Mouse (Mus musculus): ENCODE data around the gene Prkn.

The Prkn gene

DNA sequence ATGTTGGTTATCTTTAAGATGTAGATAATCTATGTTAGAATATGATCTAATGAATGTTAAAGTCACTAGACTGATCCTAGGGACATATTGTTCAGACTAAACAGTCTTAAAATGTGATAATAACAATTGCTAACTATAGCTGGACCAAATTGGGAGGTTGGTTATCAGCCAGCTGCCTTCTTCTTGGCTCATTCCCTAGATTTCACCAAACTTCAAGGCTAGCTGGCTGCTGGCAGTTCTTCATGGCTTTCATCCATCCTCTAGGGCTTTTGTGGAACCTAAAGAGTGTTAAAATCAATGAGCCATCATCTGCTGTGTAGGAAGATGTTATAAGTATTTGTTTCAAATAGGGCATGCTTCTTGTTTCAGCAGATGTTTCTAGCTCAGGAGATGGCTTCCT is 431.7 kb downstream of the Prkn start:
- no peak for DNase-seq (ENCODE audit: low spot score)

GRCm38 (mm10) chr17:11284246-11284645 is 444.1 kb downstream of the Prkn start:
- no peak for DNase-seq (ENCODE audit: low spot score)

DNA sequence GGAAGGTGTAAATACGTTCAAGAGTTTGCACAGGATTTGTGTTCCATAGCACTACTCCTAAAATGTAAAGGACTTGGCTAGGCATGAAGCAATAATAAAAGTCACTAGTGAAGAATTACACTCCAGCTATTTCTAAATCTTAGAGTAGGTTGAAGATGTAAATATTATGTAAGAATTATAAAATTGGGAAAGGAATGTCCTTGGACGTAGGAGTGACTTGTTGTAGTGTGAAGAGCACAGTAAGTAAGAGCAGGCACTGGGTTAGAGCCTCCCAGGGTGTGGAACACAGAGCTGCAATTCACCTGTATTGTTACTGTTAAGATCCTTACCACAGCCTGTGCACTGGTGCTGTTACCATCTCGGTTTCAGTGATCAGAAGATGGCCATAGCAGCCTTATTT is 450.0 kb downstream of the Prkn start:
- no peak for DNase-seq (ENCODE audit: low spot score)

- DNase-seq (ENCODE audit: low spot score) = no peak
These were observed 462.9 kb downstream of the Prkn start for GRCm38 (mm10) chr17:11303116-11303515.

- DNase-seq (ENCODE audit: low spot score) = peak; percentile 37
These were observed 469.7 kb downstream of the Prkn start for GRCm38 (mm10) chr17:11309843-11310242.

GRCm38 (mm10) chr17:11314163-11314562 is 474.0 kb downstream of the Prkn start:
- no peak for DNase-seq (ENCODE audit: low spot score)

DNA sequence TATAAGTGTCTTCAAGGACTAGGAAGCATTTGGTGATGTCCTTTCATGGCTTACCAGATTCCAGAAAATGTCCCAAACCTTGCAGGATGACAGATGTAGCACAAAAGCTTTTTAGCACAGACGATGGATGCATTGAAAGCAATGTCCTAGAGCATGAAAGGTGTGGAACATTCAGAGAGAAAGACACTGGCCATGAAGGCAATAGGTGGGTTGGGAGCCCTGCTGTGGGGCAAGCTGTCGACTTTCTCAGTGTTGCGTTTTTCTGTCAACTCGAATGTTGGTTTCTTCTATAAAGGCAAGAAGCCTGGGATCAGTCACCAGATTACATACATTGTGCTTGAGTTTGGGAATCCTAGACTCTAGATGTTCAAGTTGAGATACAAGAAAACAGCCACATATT is 475.5 kb downstream of the Prkn start:
- no peak for DNase-seq (ENCODE audit: low spot score)

- DNase-seq (ENCODE audit: low spot score) = no peak
These were observed 478.8 kb downstream of the Prkn start for GRCm38 (mm10) chr17:11318946-11319345.

- DNase-seq (ENCODE audit: low spot score) = no peak
These were observed 479.6 kb downstream of the Prkn start for GRCm38 (mm10) chr17:11319666-11320360.

DNA sequence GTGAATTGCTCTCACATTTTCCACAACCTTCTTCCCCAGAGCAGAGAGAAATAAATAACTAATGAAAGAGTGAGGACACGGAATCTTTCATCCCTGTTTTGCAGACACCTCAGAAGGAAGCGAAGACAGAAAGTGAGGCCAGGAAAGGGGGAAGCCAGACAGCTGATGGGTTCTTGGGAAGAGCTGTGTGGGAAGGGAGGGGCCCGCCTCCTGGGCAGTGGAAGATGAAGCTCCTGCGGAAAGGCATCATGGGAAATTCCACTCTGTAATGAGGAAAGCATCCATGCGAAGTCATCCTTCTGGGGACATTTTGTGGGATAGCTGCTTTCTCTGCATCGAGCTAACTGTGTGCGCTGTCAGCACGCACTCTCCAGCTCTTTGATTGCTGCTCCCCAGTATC is 491.9 kb downstream of the Prkn start:
- peak; percentile 54 for DNase-seq (ENCODE audit: low spot score)

DNA sequence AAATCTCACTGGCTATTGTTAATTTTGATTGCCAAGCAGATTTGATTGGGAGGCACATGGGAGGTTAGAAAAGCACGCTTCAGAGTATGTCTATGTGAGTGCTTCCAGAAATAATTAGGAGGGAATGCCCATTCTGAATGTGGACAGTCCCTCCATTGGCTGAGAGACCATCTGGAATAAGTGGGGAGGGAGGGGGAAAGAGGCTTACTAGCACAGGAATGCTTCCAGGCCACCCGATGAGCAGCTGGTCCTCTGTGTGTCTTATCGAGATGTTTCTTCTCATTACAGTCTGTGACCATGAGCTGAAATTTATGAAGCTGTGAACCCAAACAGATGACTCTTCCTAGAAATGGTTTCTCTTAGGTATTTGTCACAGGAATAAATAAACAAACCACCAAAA is 493.6 kb downstream of the Prkn start:
- DNase-seq (ENCODE audit: low spot score) = no peak

DNA sequence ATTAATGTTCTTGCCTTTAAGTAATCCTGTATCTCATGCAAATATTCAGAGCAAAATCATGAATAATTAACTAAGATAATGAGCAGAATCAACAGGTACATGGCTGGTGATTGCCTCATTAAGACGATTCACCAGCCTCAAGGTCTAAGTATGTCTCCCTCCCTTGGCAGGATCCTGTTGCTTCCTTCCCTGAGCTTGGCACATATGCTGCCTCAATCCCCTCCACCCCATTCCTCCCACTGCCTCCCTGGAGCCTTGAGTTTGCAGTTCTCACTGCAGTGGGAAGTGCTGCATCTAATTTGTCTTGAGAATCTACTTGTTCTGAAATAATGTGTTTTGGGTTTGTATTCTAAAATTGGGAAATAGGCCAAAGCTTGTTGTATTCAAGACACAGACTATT is 496.0 kb downstream of the Prkn start:
- DNase-seq (ENCODE audit: low spot score) = no peak

DNA sequence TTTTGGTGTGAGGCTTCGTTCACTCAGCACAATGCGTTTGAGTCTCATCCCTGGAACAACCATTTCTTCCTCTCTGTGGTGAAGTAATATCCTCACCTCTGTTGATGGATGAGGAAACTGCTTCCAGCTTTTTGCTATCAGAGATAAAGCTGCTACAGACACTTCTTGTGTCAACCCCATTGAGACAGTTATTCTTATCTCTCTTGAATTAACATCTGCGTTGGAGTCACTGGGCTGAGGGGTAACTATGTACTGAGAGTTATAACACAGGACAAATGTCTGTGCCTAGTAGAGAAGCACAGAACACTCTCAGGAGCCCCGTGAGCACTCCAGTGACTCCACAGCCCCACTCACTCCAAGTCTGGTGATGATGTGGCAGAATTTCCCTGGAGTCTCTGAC is 500.2 kb downstream of the Prkn start:
- no peak for DNase-seq (ENCODE audit: low spot score)

- no peak for DNase-seq (ENCODE audit: low spot score)
These were observed 506.1 kb downstream of the Prkn start for GRCm38 (mm10) chr17:11346310-11346709.

DNA sequence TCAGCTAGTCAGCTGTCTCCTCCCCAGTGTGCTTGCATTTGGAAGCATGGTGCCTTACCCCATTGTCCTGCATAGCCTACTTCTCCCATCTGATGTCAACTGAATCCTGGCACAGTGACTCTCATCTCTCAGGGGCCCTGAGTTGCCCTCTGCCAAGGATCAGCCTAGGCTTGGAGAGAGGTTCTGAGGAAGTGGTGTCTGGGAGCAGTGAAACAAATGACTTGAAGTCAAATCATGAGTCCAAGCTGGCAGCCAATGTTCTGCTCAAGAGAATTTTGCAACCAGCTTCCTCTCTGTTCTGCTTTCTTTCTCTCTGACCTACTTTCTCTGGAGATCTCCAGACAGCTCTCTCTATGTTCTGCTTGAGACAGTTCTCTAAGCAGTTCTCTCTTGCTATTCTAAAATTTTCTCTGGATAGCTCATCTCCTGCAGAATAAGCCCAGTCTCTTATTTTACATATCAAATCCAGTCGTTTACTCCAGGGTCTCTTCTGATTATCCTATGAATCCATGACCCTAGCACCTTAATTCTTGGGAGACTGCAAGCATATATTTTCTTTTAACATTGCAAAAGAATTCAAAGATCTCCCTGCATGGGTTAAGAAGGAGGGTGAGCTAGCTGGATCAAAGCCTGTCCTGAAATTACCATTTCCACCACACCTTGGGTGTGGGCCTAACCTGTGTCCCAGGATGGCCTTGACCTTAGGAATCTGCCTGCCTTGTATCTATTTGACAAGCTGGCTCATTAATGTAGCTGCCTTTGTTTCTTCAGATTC is 512.8 kb downstream of the Prkn start:
- no peak for DNase-seq (ENCODE audit: low spot score)

- DNase-seq (ENCODE audit: low spot score) = no peak
These were observed 513.4 kb downstream of the Prkn start for GRCm38 (mm10) chr17:11353553-11353945.

- DNase-seq (ENCODE audit: low spot score) = no peak
These were observed 514.2 kb downstream of the Prkn start for GRCm38 (mm10) chr17:11354348-11354747.

GRCm38 (mm10) chr17:11375461-11375860 is 535.3 kb downstream of the Prkn start:
- DNase-seq (ENCODE audit: low spot score) = no peak

- no peak for DNase-seq (ENCODE audit: low spot score)
These were observed 543.3 kb downstream of the Prkn start for GRCm38 (mm10) chr17:11383364-11383962.

GRCm38 (mm10) chr17:11385246-11385645 is 545.1 kb downstream of the Prkn start:
- no peak for DNase-seq (ENCODE audit: low spot score)

DNA sequence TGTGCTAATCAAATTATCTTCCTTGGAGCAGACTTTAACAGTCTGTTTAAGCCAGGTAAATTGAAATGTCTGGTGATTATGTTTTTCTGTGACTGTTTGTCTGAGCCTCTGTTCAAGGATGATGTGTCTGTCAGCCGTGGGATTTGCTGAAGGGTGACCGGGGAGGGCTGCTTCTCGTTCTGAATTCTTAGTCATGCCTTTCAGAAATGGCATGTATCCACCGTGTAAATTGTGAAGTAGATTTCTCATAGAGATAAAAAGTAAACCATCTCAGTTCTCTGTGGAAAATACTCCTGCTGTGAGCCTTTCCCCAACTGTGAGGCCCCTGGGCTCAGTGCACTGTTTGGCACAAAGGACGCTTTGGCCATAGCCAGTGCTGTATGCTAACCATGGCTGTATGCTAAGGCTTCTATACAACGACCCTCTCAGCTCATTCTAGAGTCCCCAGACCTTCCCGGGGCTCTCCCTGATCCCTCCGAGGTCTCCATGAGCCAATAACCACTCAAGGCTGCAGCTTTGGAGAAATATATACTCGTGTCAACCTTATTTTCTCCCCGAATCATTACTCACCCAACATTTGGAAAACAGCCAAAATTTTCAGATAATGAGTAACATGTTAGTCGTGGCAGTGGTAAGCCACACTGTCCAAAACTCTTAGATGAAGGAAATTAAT is 552.6 kb downstream of the Prkn start:
- no peak for DNase-seq (ENCODE audit: low spot score)

GRCm38 (mm10) chr17:11394607-11395006 is 554.4 kb downstream of the Prkn start:
- DNase-seq (ENCODE audit: low spot score) = no peak

- no peak for DNase-seq (ENCODE audit: low spot score)
These were observed 557.5 kb downstream of the Prkn start for GRCm38 (mm10) chr17:11397678-11398077.
